Mouse (Mus musculus) ovary, adult 10 weeks (tissue): Measurements from ENCODE around the gene Ankrd66. TPM values are rescaled to one million over a fixed set of nuclear protein-coding genes. Genes with fewer than 3 reads are reported as not detected.

Source experiments
- polyA plus RNA-seq: library from polyadenylated mRNA; stranded (reverse); fragments of 350-450 nt; fragmentation: Illumina TruSeq; extraction: RNeasy Lipid Tissue Mini Kit (QIAGEN cat#74804); gene quantifications from one replicate; pipeline ENCODE4 v1.2.3, GENCODE M21; 2014

Ankrd66 gene
- polyA plus RNA-seq: 0.86 TPM

DNA sequence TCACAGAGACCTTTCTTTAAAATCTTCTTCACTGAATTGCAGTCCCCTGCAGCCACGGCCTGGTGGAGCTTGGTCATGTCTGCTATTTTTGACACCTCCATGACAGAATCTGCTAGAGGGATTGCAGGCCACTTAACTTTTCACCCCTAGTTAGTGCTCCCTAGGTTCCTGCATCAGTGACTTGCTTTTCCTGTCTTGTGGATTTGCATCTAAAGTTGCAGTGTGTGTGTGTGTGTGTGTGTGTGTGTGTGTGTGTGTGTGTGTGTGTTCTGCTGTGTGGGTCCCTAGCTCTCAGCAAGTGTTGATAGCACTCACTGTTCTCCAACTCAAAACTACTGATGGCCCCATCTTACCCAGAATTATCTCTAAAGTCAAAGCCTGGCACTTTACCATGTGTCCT lies at the start of gene Ankrd66:
Gene Ankrd66 (minus strand): TSS at position 101 of the 400 bp plus-strand sequence.

GRCm38 (mm10) chr17:43567992-43568888 lies 24.8 kb upstream of the Ankrd66 start, which contains the start of gene Pla2g7:
Gene Pla2g7, plus strand, starts transcription at chr17:43568098.

GRCm38 (mm10) chr17:43502592-43502991 lies 40.8 kb downstream of the Ankrd66 start, which contains the start of gene Mep1a:
Gene Mep1a, minus strand, starts transcription at chr17:43502812.

Other genes with a start within 250 kb of the Ankrd66 start
- 88.1 TPM for gene Adgrf5, start 183.2 kb downstream of the Ankrd66 start, polyA plus RNA-seq
- gene Mep1a, start 40.8 kb downstream of the Ankrd66 start, polyA plus RNA-seq: not detected
- 32.9 TPM for gene Pla2g7, start 24.5 kb upstream of the Ankrd66 start, polyA plus RNA-seq
- gene Tdrd6, start 86.7 kb upstream of the Ankrd66 start, polyA plus RNA-seq: not detected
- gene Slc25a27, start 123.6 kb upstream of the Ankrd66 start, polyA plus RNA-seq: 4.1 TPM
- gene Cyp39a1, start 123.8 kb upstream of the Ankrd66 start, polyA plus RNA-seq: 44.0 TPM